In the genomic region with DNA sequence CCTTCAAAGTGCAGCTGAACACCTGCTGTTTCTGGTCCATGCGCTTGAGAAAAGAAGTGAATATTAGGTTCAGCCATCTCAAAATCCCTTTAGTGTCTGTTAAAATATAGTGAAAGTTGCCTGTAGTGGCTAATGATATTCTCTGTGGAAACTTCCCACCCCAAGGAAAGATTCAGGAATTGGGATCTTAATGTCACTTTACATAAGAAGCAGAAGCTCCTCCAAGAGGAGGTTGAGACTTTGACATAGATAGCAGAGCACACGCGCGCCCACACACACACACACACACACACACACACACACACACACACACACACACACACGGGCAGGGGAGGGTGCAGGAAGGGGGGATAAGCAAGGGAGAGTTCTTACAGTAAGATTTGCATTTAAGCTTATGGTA, we compare ENCODE assay signal across 20 mouse cellular contexts. TPM values are rescaled to one million over a fixed set of nuclear protein-coding genes. Genes with fewer than 3 reads are reported as not detected.
DNase-seq lines count a peak whose midpoint lies in the region; TF ChIP-seq lines count a peak whose summit lies in the region.
"Had no signal": no experiment of that assay in that cellular context is flagged by ENCODE, and none has a peak within 500 bp of the region (broad histone marks: within the 10 kb centered on the region; RNA-seq: fewer than 3 reads in every experiment).

No protein-coding gene starts in this region.

- H3K27ac ChIP-seq in layer of hippocampus, adult 2 months: peak overlapping the region; percentile 99; the same call in 1 of the 2 replicates
- peak overlapping the region; percentile 10; the same call in 1 of the 2 replicates for H3K27ac ChIP-seq in bone marrow, adult 2 months (ENCODE audit: control insufficient read depth, insufficient read depth, low read depth, low read length, poor library complexity)
- H3K27ac ChIP-seq: embryonic facial prominence, embryonic 12.5 days; embryonic facial prominence, embryonic 15.5 days; heart, adult 2 months; heart, embryonic 10.5 days; hindbrain, embryonic 12.5 days; hindbrain, embryonic 15.5 days had no signal

- no peak for TF ChIP-seq POLR2A in bone marrow, adult 2 months (IDR thresholded peaks at IDR 0.05; ENCODE audit: borderline replicate concordance, control insufficient read depth, low read depth, low read length)

- H3K4me3 ChIP-seq in layer of hippocampus, adult 2 months: no peak overlapping the region
- H3K4me3 ChIP-seq in bone marrow, adult 2 months (replicated peaks; ENCODE audit: control insufficient read depth, low read depth, low read length): no peak overlapping the region
- H3K4me3 ChIP-seq: embryonic facial prominence, embryonic 12.5 days; embryonic facial prominence, embryonic 15.5 days; heart, adult 2 months; heart, embryonic 10.5 days; hindbrain, embryonic 12.5 days; hindbrain, embryonic 15.5 days had no signal

- 94% methylated on average over 5 of the region's 5 CpGs for WGBS in bone marrow, adult 2 months

- H3K4me1 ChIP-seq in bone marrow, adult 2 months (ENCODE audit: control insufficient read depth, insufficient read depth, low read length): peaks cover 1% of the 10 kb centered on the region; the same call in 1 of the 2 replicates
- H3K4me1 ChIP-seq: embryonic facial prominence, embryonic 12.5 days; embryonic facial prominence, embryonic 15.5 days; heart, embryonic 10.5 days; hindbrain, embryonic 12.5 days had no signal

- TF ChIP-seq CTCF in layer of hippocampus, adult 2 months (conservative IDR thresholded peaks at IDR 0.05): no peak
- no peak for TF ChIP-seq CTCF in bone marrow, adult 2 months (IDR thresholded peaks at IDR 0.05; ENCODE audit: control insufficient read depth, insufficient read depth, low read length)

- DNase-seq in layer of hippocampus, adult 2 months (ENCODE audit: low spot score in 2 of 2): no peak
- no peak for DNase-seq in layer of hippocampus, postnatal 10 days (ENCODE audit: low spot score in 2 of 2)
- peak; percentile 14 for DNase-seq in A20 (ENCODE audit: low read depth, low spot score)
- no peak for DNase-seq in urinary bladder, postnatal 36 days (ENCODE audit: low spot score in 2 of 2)
- no peak for DNase-seq in adipocyte (ENCODE audit: low spot score)
- DNase-seq: adrenal gland, postnatal 10 days; adrenal gland, postnatal 36 days; cerebellum, adult 11-12 months; cerebellum, adult 9-10 months; cerebellum, postnatal 14 days; forebrain, postnatal 0 days; gastrocnemius, postnatal 10 days; gastrocnemius, postnatal 36 days; heart, adult 2 months had no signal

RNA-seq across cellular contexts. Expression of a gene that starts 7.5 kb away (rescaled TPM):
- total RNA-seq in layer of hippocampus, adult 2 months (2021): 10 to 100 TPM; 46.8 to 51.1 TPM
- 10 to 100 TPM; 37.6 to 41.0 TPM for total RNA-seq in layer of hippocampus, postnatal 10 days (2021)
- 44.2 and 89.4 TPM in 2 replicates for polyA plus RNA-seq in bone marrow, adult 2 months (2011; ENCODE audit: insufficient read depth, insufficient read length, low replicate concordance, missing spikeins)

RNA-seq across cellular contexts. Expression of a gene that starts 8.1 kb away (rescaled TPM):
- 100 to 1,000 TPM; 103 to 109 TPM for total RNA-seq in layer of hippocampus, adult 2 months (2021)
- 10 to 100 TPM; 54.6 to 58.8 TPM for total RNA-seq in layer of hippocampus, postnatal 10 days (2021)
- polyA plus RNA-seq in bone marrow, adult 2 months (2011; ENCODE audit: insufficient read depth, insufficient read length, low replicate concordance, missing spikeins): 87.9 and 99.6 TPM in 2 replicates

RNA-seq across cellular contexts. Expression of a gene that starts 57.2 kb away (rescaled TPM):
- total RNA-seq in layer of hippocampus, adult 2 months (2021): 10 to 100 TPM; 42.8 to 44.7 TPM
- 10 to 100 TPM; 41.1 to 46.1 TPM for total RNA-seq in layer of hippocampus, postnatal 10 days (2021)
- polyA plus RNA-seq in bone marrow, adult 2 months (2011; ENCODE audit: insufficient read depth, insufficient read length, low replicate concordance, missing spikeins): 30.1 and 31.3 TPM in 2 replicates

RNA-seq across cellular contexts. Expression of a gene that starts 57.5 kb away (rescaled TPM):
- 10 to 100 TPM; 40.3 to 43.3 TPM for total RNA-seq in layer of hippocampus, adult 2 months (2021)
- 10 to 100 TPM; 38.8 to 42.2 TPM for total RNA-seq in layer of hippocampus, postnatal 10 days (2021)
- 19.5 and 20.1 TPM in 2 replicates for polyA plus RNA-seq in bone marrow, adult 2 months (2011; ENCODE audit: insufficient read depth, insufficient read length, low replicate concordance, missing spikeins)
